ENCODE assay signal across 9 mouse cellular contexts in the genomic region with DNA sequence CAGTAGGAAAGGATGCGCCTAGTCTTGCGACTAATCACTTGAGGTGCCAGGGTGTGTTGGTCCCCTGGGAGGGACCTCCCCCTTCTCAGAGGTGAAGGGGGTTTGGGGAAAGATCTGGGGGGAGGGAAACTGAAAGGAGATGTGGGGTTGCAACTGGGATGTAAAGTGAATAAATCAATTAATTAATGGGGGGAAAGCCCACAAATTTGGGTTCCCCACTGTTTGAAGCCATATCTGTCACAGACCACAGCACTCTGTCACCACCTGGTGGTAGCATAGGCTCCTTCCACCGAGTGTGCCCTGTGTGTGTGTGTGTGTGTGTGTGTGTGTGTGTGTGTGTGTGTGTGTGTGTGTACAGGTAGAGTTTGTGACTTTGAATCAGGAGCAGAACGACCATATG.
DNase-seq lines count a peak whose midpoint lies in the region; ATAC-seq lines count a peak whose summit lies in the region.
"Had no signal": no experiment of that assay in that cellular context is flagged by ENCODE, and none has a peak within 500 bp of the region (broad histone marks: within the 10 kb centered on the region; RNA-seq: fewer than 3 reads in every experiment).

No protein-coding gene starts in this region.

- H3K9me3 ChIP-seq in heart, embryonic 11.5 days (replicated peaks; ENCODE audit: control insufficient read depth, low read length), result no peaks in the 10 kb centered on the region
- no peaks in the 10 kb centered on the region for H3K9me3 ChIP-seq in limb, embryonic 10.5 days (replicated peaks)
- no peaks in the 10 kb centered on the region for H3K9me3 ChIP-seq in stomach, embryonic 16.5 days (replicated peaks; ENCODE audit: control insufficient read depth, low read length)
- H3K9me3 ChIP-seq: midbrain, embryonic 12.5 days had no signal

- WGBS in heart, embryonic 11.5 days (ENCODE audit: insufficient replicate concordance), result 55% methylated on average over 4 of the region's 4 CpGs
- 55% methylated on average over 4 of the region's 4 CpGs for WGBS in limb, embryonic 10.5 days
- 63% methylated on average over 4 of the region's 4 CpGs for WGBS in stomach, embryonic 16.5 days

- intact Hi-C loops in heart, postnatal 14 days (cut with DNase I), result loop anchor here (5.0 kb wide), 2 partner anchors 97 to 397 kb away; partner anchors contain the start of gene Adam10

- peak; percentile 53 to 72 for DNase-seq in heart, postnatal 14 days
- DNase-seq in right cerebral cortex, postnatal 10 days (ENCODE audit: low spot score in 2 of 2), result peak; percentile 43 to 64
- no peak for DNase-seq in right cerebral cortex, postnatal 25 days
- DNase-seq in cerebellum, postnatal 10 days, result peak; percentile 85 to 87
- DNase-seq in limb, embryonic 10.5 days (ENCODE audit: low spot score), result peak; percentile 58
- DNase-seq in yolk sac, embryonic 10.5 days (ENCODE audit: low spot score), result no peak

- no peak for ATAC-seq in heart, embryonic 11.5 days (replicated peaks; ENCODE audit: insufficient number of reproducible peaks, low FRiP score, low TSS enrichment)
- ATAC-seq in stomach, embryonic 16.5 days (ENCODE audit: insufficient read depth, low FRiP score), result 0 out of 2 replicates have a peak, but pooled peaks have one; percentile 40

- no peaks in the 10 kb centered on the region for H3K4me1 ChIP-seq in heart, embryonic 11.5 days (ENCODE audit: control insufficient read depth, insufficient read depth, low read length)
- peaks cover 3% of the 10 kb centered on the region for H3K4me1 ChIP-seq in limb, embryonic 10.5 days
- H3K4me1 ChIP-seq in stomach, embryonic 16.5 days (ENCODE audit: control insufficient read depth, insufficient read depth, low read length), result 0 out of 2 replicates have a peak, but pooled peaks cover 3% of the 10 kb centered on the region
- H3K4me1 ChIP-seq: midbrain, embryonic 12.5 days had no signal

- H3K36me3 ChIP-seq in heart, embryonic 11.5 days (ENCODE audit: control insufficient read depth, insufficient read depth, low read length), result no peaks in the 10 kb centered on the region
- H3K36me3 ChIP-seq in limb, embryonic 10.5 days, result no peaks in the 10 kb centered on the region
- no peaks in the 10 kb centered on the region for H3K36me3 ChIP-seq in stomach, embryonic 16.5 days (ENCODE audit: control insufficient read depth, insufficient read depth, low read length)
- H3K36me3 ChIP-seq: midbrain, embryonic 12.5 days had no signal

- H3K27me3 ChIP-seq in heart, embryonic 11.5 days (ENCODE audit: control insufficient read depth, insufficient read depth, low read length), result no peaks in the 10 kb centered on the region
- no peaks in the 10 kb centered on the region for H3K27me3 ChIP-seq in limb, embryonic 10.5 days (ENCODE audit: low read depth, poor library complexity, severe bottlenecking)
- no peaks in the 10 kb centered on the region for H3K27me3 ChIP-seq in stomach, embryonic 16.5 days (ENCODE audit: control insufficient read depth, insufficient read depth, low read length)
- H3K27me3 ChIP-seq: midbrain, embryonic 12.5 days had no signal

- no peak overlapping the region for H3K4me2 ChIP-seq in heart, embryonic 11.5 days
- no peak overlapping the region for H3K4me2 ChIP-seq in stomach, embryonic 16.5 days (ENCODE audit: low read depth, low read length)
- H3K4me2 ChIP-seq: midbrain, embryonic 12.5 days had no signal

- no peak overlapping the region for H3K9ac ChIP-seq in heart, embryonic 11.5 days (ENCODE audit: low read depth, low read length)
- no peak overlapping the region for H3K9ac ChIP-seq in stomach, embryonic 16.5 days (ENCODE audit: low read length)
- H3K9ac ChIP-seq: midbrain, embryonic 12.5 days had no signal

- H3K27ac ChIP-seq in heart, embryonic 11.5 days (ENCODE audit: low read depth, low read length), result no peak overlapping the region
- H3K27ac ChIP-seq in limb, embryonic 10.5 days, result no peak overlapping the region
- H3K27ac ChIP-seq in stomach, embryonic 16.5 days (ENCODE audit: low read length), result no peak overlapping the region
- H3K27ac ChIP-seq: midbrain, embryonic 12.5 days had no signal

- H3K4me3 ChIP-seq in heart, embryonic 11.5 days (ENCODE audit: low read depth, low read length), result no peak overlapping the region
- H3K4me3 ChIP-seq in limb, embryonic 10.5 days, result no peak overlapping the region
- H3K4me3 ChIP-seq in stomach, embryonic 16.5 days (replicated peaks; ENCODE audit: low read length), result no peak overlapping the region
- H3K4me3 ChIP-seq: midbrain, embryonic 12.5 days had no signal

Comparison
In these comparisons a context has a peak if more than half of its experiments do, and no peak if none do; other contexts are left out.
1. DNase-seq: peak in heart, postnatal 14 days (2 of 2), right cerebral cortex, postnatal 10 days (2 of 2), cerebellum, postnatal 10 days (2 of 2) and limb, embryonic 10.5 days (single experiment); none in right cerebral cortex, postnatal 25 days (single experiment) and yolk sac, embryonic 10.5 days (single experiment).